In genomic region chr7:74709006-74709405, GRCm38 (mm10) we compare ENCODE assay signal across 12 mouse cellular contexts.
DNase-seq lines count a peak whose midpoint lies in the region; ATAC-seq lines count a peak whose summit lies in the region.
"Had no signal": no experiment of that assay in that cellular context is flagged by ENCODE, and none has a peak within 500 bp of the region (broad histone marks: within the 10 kb centered on the region; RNA-seq: fewer than 3 reads in every experiment).

No protein-coding gene starts in this region.

- no peak overlapping the region for H3K4me3 ChIP-seq in neural tube, embryonic 13.5 days
- H3K4me3 ChIP-seq: embryonic facial prominence, embryonic 15.5 days; heart, embryonic 13.5 days had no signal

- no peaks in the 10 kb centered on the region for H3K9me3 ChIP-seq in neural tube, embryonic 13.5 days
- H3K9me3 ChIP-seq: embryonic facial prominence, embryonic 15.5 days; heart, embryonic 13.5 days had no signal

- 48% methylated on average over 5 of the region's 5 CpGs for WGBS in neural tube, embryonic 13.5 days

- peaks cover 15% of the 10 kb centered on the region for H3K4me1 ChIP-seq in neural tube, embryonic 13.5 days (replicated peaks)

- ATAC-seq in neural tube, embryonic 13.5 days (ENCODE audit: low read depth): no peak; the same call in 1 of the 2 replicates

- H3K36me3 ChIP-seq in neural tube, embryonic 13.5 days: no peaks in the 10 kb centered on the region
- H3K36me3 ChIP-seq: embryonic facial prominence, embryonic 15.5 days; heart, embryonic 13.5 days had no signal

- no peaks in the 10 kb centered on the region for H3K27me3 ChIP-seq in neural tube, embryonic 13.5 days
- H3K27me3 ChIP-seq: embryonic facial prominence, embryonic 15.5 days; heart, embryonic 13.5 days had no signal

- H3K27ac ChIP-seq in neural tube, embryonic 13.5 days (replicated peaks): 0 out of 2 replicates have a peak overlapping the region, but pooled peaks have one; percentile 25
- H3K27ac ChIP-seq: embryonic facial prominence, embryonic 15.5 days; heart, embryonic 13.5 days had no signal

- no peak overlapping the region for H3K4me2 ChIP-seq in neural tube, embryonic 13.5 days
- H3K4me2 ChIP-seq: embryonic facial prominence, embryonic 15.5 days; heart, embryonic 13.5 days had no signal

- H3K9ac ChIP-seq in neural tube, embryonic 13.5 days: no peak overlapping the region
- H3K9ac ChIP-seq: embryonic facial prominence, embryonic 15.5 days; heart, embryonic 13.5 days had no signal

- DNase-seq in embryo, embryonic 9.5 days (ENCODE audit: extremely low spot score): peak; percentile 19
- peak; percentile 18 to 46 for DNase-seq in frontal cortex, adult 2 months (ENCODE audit: extremely low spot score in 1 of 2, low spot score in 1 of 2)
- peak; percentile 31 to 39 for DNase-seq in layer of hippocampus, postnatal 14 days (ENCODE audit: low spot score in 2 of 2)
- no peak for DNase-seq in urinary bladder, postnatal 10 days (ENCODE audit: low spot score)
- DNase-seq in urinary bladder, adult 2 months (ENCODE audit: low spot score): no peak
- no peak for DNase-seq in adrenal gland, postnatal 4 days (ENCODE audit: low spot score in 2 of 2)
- no peak for DNase-seq in gastrocnemius, adult 18-20 months (ENCODE audit: low spot score)
- DNase-seq: adrenal gland, postnatal 25 days; thymus, postnatal 4 days had no signal

Comparison
In these comparisons a context has a peak if more than half of its experiments do, and no peak if none do; other contexts are left out.
1. DNase-seq: peak in embryo, embryonic 9.5 days (single experiment), frontal cortex, adult 2 months (2 of 2) and layer of hippocampus, postnatal 14 days (2 of 2); none in urinary bladder, postnatal 10 days (single experiment), urinary bladder, adult 2 months (single experiment), adrenal gland, postnatal 4 days (0 of 2) and gastrocnemius, adult 18-20 months (single experiment).